Mouse (Mus musculus): ENCODE data around the gene Sntb2. TPM values are rescaled to one million over a fixed set of nuclear protein-coding genes. Genes with fewer than 3 reads are reported as not detected.
"Not testable (repeated sequence)": the region's sequence is repeated elsewhere in the genome, so short reads cannot be mapped to it uniquely, and the experiment has no call there.

Gene Sntb2
- polyA plus RNA-seq, 1 experiment from 2014 or later = 10.0 TPM

- DNase-seq (ENCODE audit: low spot score) = no peak
Observed at GRCm38 (mm10) chr8:106964573-106964972, 29.0 kb downstream of the Sntb2 start.

- DNase-seq (ENCODE audit: low spot score) = no peak
Observed at GRCm38 (mm10) chr8:106969964-106970363, 34.4 kb downstream of the Sntb2 start.

- DNase-seq (ENCODE audit: low spot score) = no peak
Observed at GRCm38 (mm10) chr8:106971916-106972315, 36.4 kb downstream of the Sntb2 start.

- DNase-seq (ENCODE audit: low spot score) = no peak
Observed at GRCm38 (mm10) chr8:106972538-106973264, 37.2 kb downstream of the Sntb2 start.

- peak; percentile 34 for DNase-seq (ENCODE audit: low spot score)
Observed at GRCm38 (mm10) chr8:106973526-106973925, 38.0 kb downstream of the Sntb2 start.

- DNase-seq (ENCODE audit: low spot score) = no peak
Observed at GRCm38 (mm10) chr8:106974754-106975153, 39.2 kb downstream of the Sntb2 start.

GRCm38 (mm10) chr8:106975764-106976163 is 40.2 kb downstream of the Sntb2 start:
- DNase-seq (ENCODE audit: low spot score) = no peak

GRCm38 (mm10) chr8:106976436-106976835 is 40.9 kb downstream of the Sntb2 start:
- DNase-seq (ENCODE audit: low spot score) = no peak

GRCm38 (mm10) chr8:106978755-106979251 is 43.3 kb downstream of the Sntb2 start:
- no peak for DNase-seq (ENCODE audit: low spot score)

- no peak for DNase-seq (ENCODE audit: low spot score)
Observed at GRCm38 (mm10) chr8:106985404-106985821, 49.9 kb downstream of the Sntb2 start.

- DNase-seq (ENCODE audit: low spot score) = no peak
Observed at GRCm38 (mm10) chr8:106985951-106986350, 50.4 kb downstream of the Sntb2 start.

- DNase-seq (ENCODE audit: low spot score) = no peak
Observed at GRCm38 (mm10) chr8:106987557-106987956, 52.0 kb downstream of the Sntb2 start.

GRCm38 (mm10) chr8:106991393-106991792 is 55.8 kb downstream of the Sntb2 start:
- no peak for DNase-seq (ENCODE audit: low spot score)

- DNase-seq (ENCODE audit: low spot score) = not testable (repeated sequence)
Observed at GRCm38 (mm10) chr8:106996339-106996738, 60.8 kb downstream of the Sntb2 start.

- no peak for DNase-seq (ENCODE audit: low spot score)
Observed at GRCm38 (mm10) chr8:106997416-106997815, 61.9 kb downstream of the Sntb2 start.

GRCm38 (mm10) chr8:106999068-106999467 is 63.5 kb downstream of the Sntb2 start:
- no peak for DNase-seq (ENCODE audit: low spot score)

GRCm38 (mm10) chr8:107002532-107002931 is 67.0 kb downstream of the Sntb2 start:
- peak; percentile 86 for DNase-seq (ENCODE audit: low spot score)

- no peak for DNase-seq (ENCODE audit: low spot score)
Observed at GRCm38 (mm10) chr8:107007795-107008194, 72.2 kb downstream of the Sntb2 start.

- DNase-seq (ENCODE audit: low spot score) = no peak
Observed at GRCm38 (mm10) chr8:107012666-107013065, 77.1 kb downstream of the Sntb2 start.

GRCm38 (mm10) chr8:107014915-107015314 is 79.4 kb downstream of the Sntb2 start:
- DNase-seq (ENCODE audit: low spot score) = no peak

- no peak for DNase-seq (ENCODE audit: low spot score)
Observed at GRCm38 (mm10) chr8:107023479-107023878, 87.9 kb downstream of the Sntb2 start.

GRCm38 (mm10) chr8:107029310-107029709 is 93.8 kb downstream of the Sntb2 start:
- no peak for DNase-seq (ENCODE audit: low spot score)

GRCm38 (mm10) chr8:107030058-107030457 is 94.5 kb downstream of the Sntb2 start:
- peak; percentile 7 for DNase-seq (ENCODE audit: low spot score)

All from thymus, postnatal 0 days (tissue).